Mouse (Mus musculus) kidney, embryonic 16.5 days (tissue): ENCODE results near the gene Dirc2. TPM values are rescaled to one million over a fixed set of nuclear protein-coding genes. Genes with fewer than 3 reads are reported as not detected.

Experiments
- ATAC-seq: fragments of 200-750 bp; cut with Nextera tagmentation; 2 replicates; pipeline ENCODE4 v1.8.0; 2017; ENCODE audit warnings: moderate TSS enrichment; ENCODE audit not compliant: low FRiP score, low TSS enrichment
- H3K27ac ChIP-seq: fragments of 300-500 bp; sonication (generic); 2 replicates; pipeline ENCODE4 v1.5.1; 2014; ENCODE audit warnings: low read length
- H3K27me3 ChIP-seq: fragments of 300-500 bp; sonication (generic); 2 replicates; pipeline ENCODE4 v1.6.1; 2014; ENCODE audit warnings: low read length, control low read depth, mixed read lengths; ENCODE audit not compliant: insufficient read depth
- H3K36me3 ChIP-seq: fragments of 300-500 bp; sonication (generic); 2 replicates; pipeline ENCODE4 v1.6.1; 2014; ENCODE audit warnings: low read length, control low read depth, mixed read lengths; ENCODE audit not compliant: insufficient read depth
- H3K4me1 ChIP-seq: fragments of 300-500 bp; sonication (generic); 2 replicates; pipeline ENCODE4 v1.6.1; 2014; ENCODE audit warnings: low read length, control low read depth, mixed read lengths; ENCODE audit not compliant: insufficient read depth
- H3K4me2 ChIP-seq: fragments of 300-500 bp; sonication (generic); replicated peaks from 2 replicates; pipeline ENCODE4 v1.6.1; 2014; ENCODE audit warnings: low read depth, low read length
- H3K4me3 ChIP-seq: fragments of 300-500 bp; sonication (generic); 2 replicates; pipeline ENCODE4 v1.5.1; 2014; ENCODE audit warnings: mild to moderate bottlenecking, low read length
- H3K9ac ChIP-seq: fragments of 300-500 bp; sonication (generic); replicated peaks from 2 replicates; pipeline ENCODE4 v1.6.1; 2014; ENCODE audit warnings: low read length
- H3K9me3 ChIP-seq: fragments of 300-500 bp; sonication (generic); 2 replicates; pipeline ENCODE4 v1.6.1; 2016; ENCODE audit warnings: low read length, control low read depth
- WGBS: fragments of 180-500 bp; shearing (Covaris S2); extraction: QIAGEN DNeasy Blood & Tissue Kit; methylation state at CpG from one replicate; pipeline ENCODE4 v1.1.7; 2014; 5-methylcytosine and 5-hydroxymethylcytosine counted together
- polyA plus RNA-seq: library from polyadenylated mRNA; unstranded; fragments of >200 nt; fragmentation: Nextera tagmentation; extraction: Ambion mirVana; gene quantifications from 2 replicates; pipeline ENCODE4 v1.2.1, GENCODE M21; 2015

Gene Dirc2
- polyA plus RNA-seq, 1 experiment from 2014 or later = 12.2 TPM

GRCm38 (mm10) chr16:35681327-35682108 is 87.6 kb downstream of the Dirc2 start:
- Histone ChIP-seq H3K9me3 (no peaks in the 10 kb centered on the region), H3K36me3 (no peaks in the 10 kb centered on the region), H3K27ac (no peak overlapping the region), H3K4me1 (no peaks in the 10 kb centered on the region), H3K27me3 (no peaks in the 10 kb centered on the region), H3K4me2 (no peak overlapping the region), H3K4me3 (no peak overlapping the region), H3K9ac (no peak overlapping the region)
- ATAC-seq = no peak
- WGBS = 63% methylated on average over 17 of the region's 17 CpGs

DNA sequence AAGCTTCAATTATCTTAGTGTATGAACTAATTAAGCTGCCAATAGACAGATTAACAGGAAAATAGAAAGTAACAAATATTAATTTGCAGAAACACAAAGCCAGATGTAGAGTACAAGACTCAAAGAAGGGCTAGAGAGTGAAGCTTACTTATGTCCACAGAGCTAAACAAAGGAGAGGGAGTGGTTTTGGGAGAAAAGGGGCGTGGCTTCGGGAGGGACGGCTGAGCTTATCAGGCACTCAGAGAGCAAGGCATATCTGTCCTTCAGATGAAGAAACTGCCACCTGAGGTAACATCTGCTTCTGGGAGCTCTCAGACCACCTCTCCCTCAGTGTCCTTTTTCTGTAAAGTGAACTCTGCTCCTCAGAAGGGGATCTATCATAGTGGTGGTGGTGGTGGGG is 90.7 kb downstream of the Dirc2 start:
- Histone ChIP-seq H3K27ac (no peak overlapping the region), H3K36me3 (no peaks in the 10 kb centered on the region), H3K9ac (no peak overlapping the region), H3K4me2 (no peak overlapping the region), H3K4me1 (no peaks in the 10 kb centered on the region), H3K9me3 (0 out of 2 replicates have a peak, but pooled peaks cover 4% of the 10 kb centered on the region), H3K4me3 (no peak overlapping the region), H3K27me3 (no peaks in the 10 kb centered on the region)
- no peak for ATAC-seq
- 19% methylated on average over 3 of the region's 3 CpGs for WGBS

GRCm38 (mm10) chr16:35677511-35678113 is 91.5 kb downstream of the Dirc2 start:
- Histone ChIP-seq H3K4me3 (no peak overlapping the region), H3K9ac (no peak overlapping the region), H3K27ac (no peak overlapping the region), H3K27me3 (no peaks in the 10 kb centered on the region), H3K4me1 (no peaks in the 10 kb centered on the region), H3K9me3 (0 out of 2 replicates have a peak, but pooled peaks cover 4% of the 10 kb centered on the region), H3K4me2 (no peak overlapping the region), H3K36me3 (no peaks in the 10 kb centered on the region)
- 66% methylated on average over 8 of the region's 8 CpGs for WGBS
- no peak for ATAC-seq

GRCm38 (mm10) chr16:35664847-35665246 is 104.3 kb downstream of the Dirc2 start:
- Histone ChIP-seq H3K36me3 (no peaks in the 10 kb centered on the region), H3K27ac (no peak overlapping the region), H3K4me2 (no peak overlapping the region), H3K4me3 (no peak overlapping the region), H3K4me1 (0 out of 2 replicates have a peak, but pooled peaks cover 2% of the 10 kb centered on the region), H3K27me3 (peaks cover 11% of the 10 kb centered on the region), H3K9me3 (no peaks in the 10 kb centered on the region), H3K9ac (no peak overlapping the region)
- WGBS = 80% methylated on average over 4 of the region's 4 CpGs
- no peak for ATAC-seq

DNA sequence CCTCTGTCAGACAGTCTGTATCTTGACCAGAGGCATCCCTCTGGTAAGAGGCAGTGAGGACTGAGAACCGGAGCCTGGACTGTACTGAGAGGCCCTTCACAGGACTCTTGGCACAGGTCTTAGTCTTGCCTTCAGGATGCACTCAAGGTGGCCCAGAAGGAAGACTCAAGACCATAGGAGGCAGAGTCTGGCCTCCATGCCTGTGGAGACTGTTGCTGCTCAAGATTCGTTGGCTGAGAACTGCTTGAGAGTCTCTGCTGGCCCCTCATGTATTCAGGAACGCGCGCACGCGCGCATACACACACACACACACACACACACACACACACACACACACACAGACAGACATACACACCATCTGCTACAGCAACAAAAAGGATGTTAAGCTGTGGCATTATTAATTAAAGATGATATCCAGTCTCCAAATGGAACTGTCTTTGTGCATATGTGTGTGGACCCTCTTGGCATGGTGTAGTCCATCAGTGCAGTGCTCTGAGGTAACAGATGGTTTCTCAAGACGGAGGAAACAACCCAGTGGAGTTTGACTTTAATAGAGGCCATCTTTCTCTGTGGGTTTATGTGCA is 105.2 kb downstream of the Dirc2 start:
- 0 out of 2 replicates have a peak, but pooled peaks cover 4% of the 10 kb centered on the region for H3K4me1 ChIP-seq
- ATAC-seq = no peak
- WGBS = 93% methylated on average over 9 of the region's 9 CpGs
- no peak overlapping the region for H3K4me3 ChIP-seq
- no peak overlapping the region for H3K4me2 ChIP-seq
- H3K36me3 ChIP-seq = no peaks in the 10 kb centered on the region
- H3K27ac ChIP-seq = no peak overlapping the region
- H3K9ac ChIP-seq = no peak overlapping the region
- peaks cover 20% of the 10 kb centered on the region for H3K27me3 ChIP-seq
- no peaks in the 10 kb centered on the region for H3K9me3 ChIP-seq

GRCm38 (mm10) chr16:35660222-35660621 is 108.9 kb downstream of the Dirc2 start:
- Histone ChIP-seq H3K4me3 (peak overlapping the region; percentile 38), H3K4me2 (peak overlapping the region; percentile 66), H3K27ac (no peak overlapping the region), H3K9ac (peak overlapping the region; percentile 18; the same call in 1 of the 2 replicates), H3K9me3 (no peaks in the 10 kb centered on the region), H3K36me3 (no peaks in the 10 kb centered on the region), H3K4me1 (0 out of 2 replicates have a peak, but pooled peaks cover 4% of the 10 kb centered on the region), H3K27me3 (peaks cover 36% of the 10 kb centered on the region)
- ATAC-seq = no peak
- WGBS = 4% methylated on average over 35 of the region's 36 CpGs

DNA sequence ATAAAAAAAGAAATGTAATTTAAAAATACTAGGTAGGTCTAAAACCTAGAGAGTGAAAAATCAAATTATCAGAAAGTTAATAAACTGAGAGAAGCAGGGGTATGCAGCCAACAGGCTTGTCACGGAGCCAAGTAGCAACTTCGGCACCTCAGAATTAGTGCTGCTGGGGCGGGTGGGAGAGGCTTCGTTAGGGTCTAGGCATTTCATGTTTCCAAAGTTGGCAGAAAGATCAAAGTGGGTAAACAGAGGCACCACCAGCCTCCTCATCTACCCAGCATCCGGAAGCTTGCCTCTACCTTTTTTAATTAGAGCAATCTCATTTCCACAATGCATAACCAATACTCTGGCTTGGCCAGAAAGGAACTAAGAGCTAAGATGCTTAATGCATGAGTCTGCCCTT is 115.2 kb downstream of the Dirc2 start:
- Histone ChIP-seq H3K4me3 (no peak overlapping the region), H3K9me3 (no peaks in the 10 kb centered on the region), H3K4me2 (no peak overlapping the region), H3K4me1 (no peaks in the 10 kb centered on the region), H3K9ac (no peak overlapping the region), H3K36me3 (no peaks in the 10 kb centered on the region), H3K27me3 (peaks cover 16% of the 10 kb centered on the region), H3K27ac (no peak overlapping the region)
- ATAC-seq = no peak
- WGBS = 90% methylated on average over 5 of the region's 5 CpGs

- Histone ChIP-seq H3K27ac (no peak overlapping the region), H3K9me3 (no peaks in the 10 kb centered on the region), H3K9ac (no peak overlapping the region), H3K27me3 (peaks cover 3% of the 10 kb centered on the region; the same call in 1 of the 2 replicates), H3K4me3 (no peak overlapping the region), H3K36me3 (no peaks in the 10 kb centered on the region), H3K4me2 (no peak overlapping the region), H3K4me1 (no peaks in the 10 kb centered on the region)
- ATAC-seq = no peak
- 86% methylated on average over 3 of the region's 3 CpGs for WGBS
Measured at GRCm38 (mm10) chr16:35652706-35653105, 116.5 kb downstream of the Dirc2 start.

DNA sequence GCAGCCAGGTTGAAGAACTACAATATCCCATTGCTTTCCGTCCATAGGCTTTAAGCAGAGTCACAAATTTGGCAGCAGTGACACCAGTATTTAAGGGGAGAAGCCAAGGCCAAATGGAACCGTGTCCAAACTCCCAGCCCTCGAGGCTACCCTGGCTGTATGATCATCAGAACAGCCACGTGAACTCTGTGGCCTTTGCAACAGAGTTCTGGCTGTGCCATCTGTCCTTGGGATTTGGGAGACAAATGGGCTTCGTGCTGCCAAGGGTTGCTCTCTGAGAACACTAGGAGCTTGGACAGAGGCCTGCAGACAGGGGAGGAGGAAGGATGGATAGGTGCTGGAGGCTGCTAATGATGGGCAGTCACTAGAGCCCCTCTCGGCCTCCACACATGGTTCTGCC is 117.0 kb downstream of the Dirc2 start:
- H3K4me1 ChIP-seq = no peaks in the 10 kb centered on the region
- no peak overlapping the region for H3K4me2 ChIP-seq
- 33% methylated on average over 6 of the region's 6 CpGs for WGBS
- ATAC-seq = no peak
- no peaks in the 10 kb centered on the region for H3K36me3 ChIP-seq
- H3K27me3 ChIP-seq = no peaks in the 10 kb centered on the region
- H3K4me3 ChIP-seq = no peak overlapping the region
- no peaks in the 10 kb centered on the region for H3K9me3 ChIP-seq
- no peak overlapping the region for H3K27ac ChIP-seq
- no peak overlapping the region for H3K9ac ChIP-seq

DNA sequence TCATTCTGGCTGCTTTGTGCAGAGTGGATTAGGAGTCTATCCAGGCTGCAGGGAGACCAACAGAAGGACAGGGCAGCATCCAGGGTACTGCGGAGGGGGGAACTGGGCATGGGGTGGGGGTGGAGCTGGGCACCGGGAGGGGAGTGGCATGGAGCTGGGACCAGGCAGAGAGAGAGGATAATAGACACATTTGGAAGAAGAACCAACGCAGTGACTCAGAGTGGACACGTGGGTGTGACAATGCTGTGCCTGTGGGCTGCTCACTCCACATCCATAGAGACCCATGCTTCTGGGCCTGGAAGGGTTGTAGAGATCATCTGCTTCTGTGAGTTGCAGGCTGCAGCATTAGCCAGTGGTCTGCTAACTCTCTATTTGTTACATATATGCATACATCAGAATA is 120.3 kb downstream of the Dirc2 start:
- ATAC-seq = no peak
- Histone ChIP-seq H3K9ac (no peak overlapping the region), H3K27ac (no peak overlapping the region), H3K4me1 (no peaks in the 10 kb centered on the region), H3K27me3 (no peaks in the 10 kb centered on the region), H3K4me3 (no peak overlapping the region), H3K36me3 (no peaks in the 10 kb centered on the region), H3K4me2 (no peak overlapping the region), H3K9me3 (no peaks in the 10 kb centered on the region)
- 80% methylated on average over 4 of the region's 4 CpGs for WGBS
